Mouse (Mus musculus) lung, postnatal 0 days (tissue): ENCODE results near the gene Zdhhc13.

Experiments used
- CTCF ChIP-seq: IDR thresholded peaks from 2 replicates; pipeline ENCODE4 v1.5.1; 2016; ENCODE audit warnings: antibody characterized with exemption, mild to moderate bottlenecking
- EP300 ChIP-seq: IDR thresholded peaks from 2 replicates; pipeline ENCODE4 v1.6.1; 2016; ENCODE audit warnings: antibody characterized with exemption, mild to moderate bottlenecking, control low read depth

DNA sequence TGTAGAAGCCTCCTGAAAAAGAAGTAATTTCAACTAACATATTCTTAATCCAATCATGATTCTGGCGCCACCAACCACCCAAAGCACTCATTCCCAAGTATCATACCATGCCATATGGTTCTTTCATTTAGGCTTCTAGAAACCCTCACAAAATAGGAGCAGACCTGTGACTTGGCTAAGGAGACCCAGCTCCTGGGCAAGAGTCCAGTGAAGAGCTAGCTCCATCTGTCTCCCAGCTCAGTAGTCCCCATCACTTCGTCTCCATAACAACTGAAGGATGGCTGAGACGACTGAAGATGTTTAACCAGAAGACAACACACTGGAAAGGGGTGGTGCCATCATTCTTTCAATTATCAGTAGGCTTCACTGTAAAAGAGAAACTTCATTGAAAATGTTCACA lies 9.7 kb upstream of the Zdhhc13 start:
- TF ChIP-seq CTCF: no peak
- TF ChIP-seq EP300: no peak
